Mouse (Mus musculus): ENCODE data around the gene Caskin1.

- TF ChIP-seq CTCF (IDR thresholded peaks at IDR 0.05; ENCODE audit: low read depth) (no peak), EP300 (IDR thresholded peaks at IDR 0.05; ENCODE audit: low read depth) (no peak)
These were observed 43.6 kb downstream of the Caskin1 start for GRCm38 (mm10) chr17:24532045-24532444.

All from liver, embryonic 14.5 days (tissue).